Mouse (Mus musculus) heart, postnatal 0 days (tissue): ENCODE results near the gene Frat1. TPM values are rescaled to one million over a fixed set of nuclear protein-coding genes. Genes with fewer than 3 reads are reported as not detected.

Experiments
- ATAC-seq: fragments of 200-750 bp; cut with Nextera tagmentation; 2 replicates; pipeline ENCODE4 v1.8.0; 2017; ENCODE audit warnings: low read depth, moderate number of reproducible peaks, moderate library complexity; ENCODE audit not compliant: insufficient read depth
- DNase-seq: peaks from one replicate; pipeline ENCODE4 v3.0.0-alpha.2; 2016; ENCODE audit warnings: low spot score
- H3K27ac ChIP-seq: fragments of 300-500 bp; sonication (generic); 2 replicates; pipeline ENCODE4 v1.5.1; 2014; ENCODE audit warnings: low read depth, mild to moderate bottlenecking
- H3K27me3 ChIP-seq: fragments of 300-500 bp; sonication (generic); 2 replicates; pipeline ENCODE4 v1.6.1; 2014; ENCODE audit warnings: low read length, mixed read lengths; ENCODE audit not compliant: control insufficient read depth, insufficient read depth
- H3K36me3 ChIP-seq: fragments of 300-500 bp; sonication (generic); replicated peaks from 2 replicates; pipeline ENCODE4 v1.6.1; 2014; ENCODE audit warnings: low read length, mixed read lengths; ENCODE audit not compliant: control insufficient read depth, insufficient read depth
- H3K4me1 ChIP-seq: fragments of 300-500 bp; sonication (generic); 2 replicates; pipeline ENCODE4 v1.6.1; 2014; ENCODE audit warnings: antibody characterized with exemption; ENCODE audit not compliant: control insufficient read depth, insufficient read depth
- H3K4me2 ChIP-seq: fragments of 300-500 bp; sonication (generic); 2 replicates; pipeline ENCODE4 v1.6.1; 2014; ENCODE audit warnings: low read depth, mild to moderate bottlenecking, low read length, moderate library complexity
- H3K4me3 ChIP-seq: fragments of 300-500 bp; sonication (generic); 2 replicates; pipeline ENCODE4 v1.5.1; 2014; ENCODE audit warnings: low read depth, low read length
- H3K9ac ChIP-seq: fragments of 300-500 bp; sonication (generic); replicated peaks from 2 replicates; pipeline ENCODE4 v1.6.1; 2014; ENCODE audit warnings: low read depth, low read length, mixed read lengths
- H3K9me3 ChIP-seq: fragments of 300-500 bp; sonication (generic); replicated peaks from 2 replicates; pipeline ENCODE4 v1.6.1; 2016; ENCODE audit warnings: low read length; ENCODE audit not compliant: control insufficient read depth
- CTCF ChIP-seq: IDR thresholded peaks from 2 replicates; pipeline ENCODE4 v1.5.1; 2016; ENCODE audit warnings: antibody characterized with exemption, control low read depth, low read depth
- EP300 ChIP-seq: IDR thresholded peaks from 2 replicates; pipeline ENCODE4 v1.6.1; 2016; ENCODE audit warnings: antibody characterized with exemption, low read depth
- WGBS: fragments of 180-500 bp; shearing (Covaris S2); extraction: QIAGEN DNeasy Blood & Tissue Kit; methylation state at CpG from one replicate; pipeline ENCODE4 v1.1.7; 2014; 5-methylcytosine and 5-hydroxymethylcytosine counted together
- polyA plus RNA-seq: library from polyadenylated mRNA; unstranded; fragments of >200 nt; fragmentation: Nextera tagmentation; extraction: Ambion mirVana; gene quantifications from 2 replicates; pipeline ENCODE4 v1.2.1, GENCODE M21; 2015
- total RNA-seq: library from RNA; depleted of rRNA; stranded (reverse); fragments of >200 nt; gene quantifications from 2 replicates; pipeline ENCODE4 v1.2.3, GENCODE M21; 2014; ENCODE audit warnings: low replicate concordance

Gene Frat1
- total and polyA plus RNA-seq, 2 experiments from 2014 or later = 2.1 to 3.4 TPM

DNA sequence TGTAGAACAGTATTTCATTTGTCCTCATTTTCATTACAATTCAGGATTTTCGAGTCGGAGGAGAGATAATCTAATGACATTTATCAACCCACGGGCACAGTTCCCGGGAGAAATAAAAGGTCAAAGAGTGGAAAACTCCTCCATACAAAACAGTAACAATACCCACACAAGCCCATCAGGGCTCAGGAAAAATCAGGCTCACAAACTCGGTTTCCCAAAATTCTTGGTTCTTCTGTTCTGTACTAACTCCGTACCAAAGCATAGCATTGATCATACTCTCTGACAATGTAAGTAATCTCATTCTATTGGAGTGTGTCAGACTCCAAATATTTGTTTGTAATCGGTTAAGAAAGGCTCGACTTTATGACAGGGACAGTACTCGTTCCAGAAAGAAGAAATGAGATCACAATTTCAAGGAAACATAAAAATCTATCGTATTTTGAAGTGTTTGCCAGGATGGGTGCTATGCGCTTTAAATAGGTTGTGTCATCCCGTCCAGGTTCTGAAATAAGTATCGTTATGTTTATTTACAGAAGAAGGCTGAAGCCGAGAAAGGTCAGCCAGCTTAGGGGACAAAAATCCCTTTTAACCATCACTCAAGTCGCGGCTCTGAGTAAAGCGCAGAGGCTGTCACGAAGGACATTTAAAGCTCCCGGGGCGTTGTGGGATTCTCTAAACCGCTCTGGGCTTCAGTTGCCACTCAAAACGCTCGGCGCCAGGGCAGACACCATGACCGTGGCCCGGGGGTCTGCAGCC, 28.6 kb upstream of the Frat1 start:
- peak; percentile 17 for DNase-seq
- Histone ChIP-seq H3K27ac (peak overlapping the region; percentile 65; the same call in 1 of the 2 replicates), H3K9me3 (0 out of 2 replicates have a peak, but pooled peaks cover 4% of the 10 kb centered on the region), H3K9ac (peak overlapping the region; percentile 67), H3K4me1 (peaks cover 16% of the 10 kb centered on the region), H3K4me2 (peak overlapping the region; percentile 71), H3K4me3 (peak overlapping the region; percentile 83), H3K36me3 (no peaks in the 10 kb centered on the region), H3K27me3 (no peaks in the 10 kb centered on the region)
- no peak for TF ChIP-seq CTCF
- TF ChIP-seq EP300 = no peak
- ATAC-seq = peak; percentile 15; the same call in 1 of the 2 replicates
- 3% methylated on average over 26 of the region's 26 CpGs for WGBS

DNA sequence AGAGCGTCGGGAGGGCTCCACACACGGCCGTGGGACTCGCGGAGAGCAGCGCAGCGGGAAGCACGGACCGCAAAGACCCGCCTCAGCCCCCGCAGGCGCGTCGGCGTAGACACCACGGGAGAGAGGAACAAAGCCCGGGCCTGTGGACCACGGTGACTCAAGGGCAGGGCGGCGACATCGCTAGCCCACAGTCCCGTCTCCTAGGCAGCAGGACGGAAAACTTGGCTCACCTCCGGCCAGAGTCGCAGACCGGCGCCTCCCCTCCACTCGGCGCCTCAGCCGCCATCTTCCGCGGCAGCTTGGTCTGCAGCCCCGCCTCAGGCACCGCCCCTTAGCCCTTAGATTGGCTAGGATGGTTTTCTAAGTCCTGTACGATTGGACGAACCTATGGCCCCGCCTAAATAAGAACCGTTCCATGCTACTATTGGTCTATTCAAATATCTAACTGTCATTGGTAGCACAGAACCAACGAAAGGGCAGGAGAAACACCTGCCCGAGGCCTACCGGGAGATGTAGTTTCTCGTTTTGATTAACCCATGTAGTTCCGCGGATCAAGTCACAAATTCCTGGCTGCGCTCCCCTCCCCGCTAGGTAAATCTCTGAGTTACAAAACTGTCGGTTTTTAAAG, 27.9 kb upstream of the Frat1 start, which contains the start of gene Arhgap19:
Arhgap19 (minus strand) TSS at position 306 of the 628 bp plus-strand sequence.
- H3K4me3 ChIP-seq = peak within 1 kb of the TSS; percentile 83

GRCm38 (mm10) chr19:41803322-41803721, 26.4 kb upstream of the Frat1 start:
- Histone ChIP-seq H3K4me2 (no peak overlapping the region), H3K9me3 (0 out of 2 replicates have a peak, but pooled peaks cover 4% of the 10 kb centered on the region), H3K4me1 (peaks cover 16% of the 10 kb centered on the region), H3K4me3 (no peak overlapping the region), H3K9ac (no peak overlapping the region), H3K27me3 (no peaks in the 10 kb centered on the region), H3K27ac (no peak overlapping the region), H3K36me3 (no peaks in the 10 kb centered on the region)
- DNase-seq = peak; percentile 16
- 49% methylated on average over 7 of the region's 7 CpGs for WGBS
- no peak for ATAC-seq
- TF ChIP-seq EP300 = no peak
- peak; percentile 30 for TF ChIP-seq CTCF

More for the DNA sequence above, 27.9 kb upstream of the Frat1 start, which contains the start of gene Arhgap19:
- peak within 1 kb of the TSS; percentile 67 for H3K9ac ChIP-seq
- no peaks in the 10 kb centered on the region for H3K36me3 ChIP-seq
- no peak for TF ChIP-seq CTCF
- no peak; the same call in 1 of the 2 replicates for TF ChIP-seq EP300
- H3K4me2 ChIP-seq = peak within 1 kb of the TSS; percentile 71
- DNase-seq (peak; percentile 98), ATAC-seq (peak; percentile 100)
- peaks cover 16% of the 10 kb centered on the region for H3K4me1 ChIP-seq
- H3K27me3 ChIP-seq = no peaks in the 10 kb centered on the region
- WGBS = under 1% methylated on average over 46 of the region's 48 CpGs
- 0 out of 2 replicates have a peak, but pooled peaks cover 4% of the 10 kb centered on the region for H3K9me3 ChIP-seq
- peak within 1 kb of the TSS; percentile 65; the same call in 1 of the 2 replicates for H3K27ac ChIP-seq

DNA sequence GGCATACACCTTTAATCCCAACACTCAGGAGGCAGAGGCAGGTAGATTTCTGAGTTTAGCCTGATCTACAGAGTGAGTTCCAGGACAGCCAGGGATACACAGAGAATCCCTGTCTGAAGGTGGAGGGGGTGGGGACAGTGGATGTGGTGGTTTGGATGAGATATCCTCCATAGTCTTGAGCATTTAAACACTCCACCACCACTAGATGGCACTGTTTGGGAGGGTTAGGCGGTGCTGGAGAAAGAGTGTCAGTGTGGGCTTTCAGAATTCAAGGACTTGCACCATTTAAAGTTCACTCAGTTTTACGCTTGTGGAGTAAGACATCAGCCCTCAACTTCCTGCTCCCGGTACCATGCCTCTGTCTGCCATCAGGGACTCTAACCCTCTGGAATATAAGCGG, 23.9 kb upstream of the Frat1 start:
- 84% methylated on average over 4 of the region's 4 CpGs for WGBS
- Histone ChIP-seq H3K4me2 (no peak overlapping the region), H3K9ac (no peak overlapping the region), H3K27me3 (no peaks in the 10 kb centered on the region), H3K36me3 (no peaks in the 10 kb centered on the region), H3K4me1 (peaks cover 8% of the 10 kb centered on the region; the same call in 1 of the 2 replicates), H3K4me3 (no peak overlapping the region), H3K27ac (no peak overlapping the region), H3K9me3 (0 out of 2 replicates have a peak, but pooled peaks cover 4% of the 10 kb centered on the region)
- TF ChIP-seq EP300 = no peak
- peak; percentile 19; the same call in 1 of the 2 replicates for TF ChIP-seq CTCF
- no peak for DNase-seq
- ATAC-seq = no peak

- Histone ChIP-seq H3K27me3 (no peaks in the 10 kb centered on the region), H3K4me2 (no peak overlapping the region), H3K27ac (no peak overlapping the region), H3K9ac (no peak overlapping the region), H3K36me3 (no peaks in the 10 kb centered on the region), H3K9me3 (0 out of 2 replicates have a peak, but pooled peaks cover 4% of the 10 kb centered on the region), H3K4me3 (no peak overlapping the region), H3K4me1 (no peaks in the 10 kb centered on the region)
- 68% methylated on average over 9 of the region's 9 CpGs for WGBS
- TF ChIP-seq CTCF (no peak), EP300 (no peak)
- ATAC-seq = no peak
- DNase-seq = no peak
These were observed 22.3 kb upstream of the Frat1 start for GRCm38 (mm10) chr19:41807497-41807896.
